8 mouse cellular contexts compared by ENCODE assay signal in genomic region chr12:27082624-27083023, GRCm38 (mm10).
DNase-seq lines count a peak whose midpoint lies in the region; ATAC-seq and TF ChIP-seq lines count a peak whose summit lies in the region.

No protein-coding gene starts in this region.

- TF ChIP-seq EP300 in ES-Bruce4 (IDR thresholded peaks at IDR 0.05; ENCODE audit: insufficient read depth, low read depth, low read length): peak; percentile 95

- peak overlapping the region; percentile 98 for H3K27ac ChIP-seq in ES-Bruce4 (ENCODE audit: insufficient read depth, low read length)
- H3K27ac ChIP-seq in forebrain, embryonic 13.5 days: peak overlapping the region; percentile 96

- WGBS in forebrain, embryonic 13.5 days: 2% methylated on average over 8 of the region's 8 CpGs

- H3K4me1 ChIP-seq in ES-Bruce4 (ENCODE audit: control insufficient read depth, insufficient read depth, low read length): peaks cover 7% of the 10 kb centered on the region
- H3K4me1 ChIP-seq in forebrain, embryonic 13.5 days: peaks cover 47% of the 10 kb centered on the region

- DNase-seq in adrenal gland, postnatal 14 days: peak; percentile 30
- DNase-seq in adrenal gland, adult 18-20 months (ENCODE audit: low spot score in 2 of 2): no peak
- peak; percentile 64 to 72 for DNase-seq in layer of hippocampus, adult 8-10 months (ENCODE audit: low spot score in 2 of 2)
- DNase-seq in lung, postnatal 10 days: peak; percentile 57
- DNase-seq in right cerebral cortex, postnatal 4 days: peak; percentile 89

- H3K9ac ChIP-seq in ES-Bruce4 (ENCODE audit: low read depth, poor library complexity, severe bottlenecking): peak overlapping the region; percentile 48
- H3K9ac ChIP-seq in forebrain, embryonic 13.5 days: peak overlapping the region; percentile 55

- peak; percentile 95 for ATAC-seq in forebrain, embryonic 13.5 days
- ATAC-seq in erythroblast, adult 5-6 weeks (replicated peaks; ENCODE audit: low FRiP score, poor library complexity, severe bottlenecking): no peak

- H3K4me2 ChIP-seq in forebrain, embryonic 13.5 days: peak overlapping the region; percentile 52

- TF ChIP-seq POLR2A in ES-Bruce4 (IDR thresholded peaks at IDR 0.05; ENCODE audit: insufficient read depth, low read length): peak; percentile 11

- no peaks in the 10 kb centered on the region for H3K9me3 ChIP-seq in ES-Bruce4 (replicated peaks; ENCODE audit: control insufficient read depth, insufficient read depth, low read length, poor library complexity, severe bottlenecking)
- no peaks in the 10 kb centered on the region for H3K9me3 ChIP-seq in forebrain, embryonic 13.5 days (replicated peaks)

- no peaks in the 10 kb centered on the region for H3K27me3 ChIP-seq in ES-Bruce4 (ENCODE audit: control insufficient read depth, insufficient read depth, low read length, poor library complexity, severe bottlenecking)
- H3K27me3 ChIP-seq in forebrain, embryonic 13.5 days: no peaks in the 10 kb centered on the region

- H3K4me3 ChIP-seq in ES-Bruce4 (ENCODE audit: low read depth, low read length): peak overlapping the region; percentile 28
- peak overlapping the region; percentile 22 for H3K4me3 ChIP-seq in forebrain, embryonic 13.5 days

- no peak for TF ChIP-seq CTCF in ES-Bruce4 (IDR thresholded peaks at IDR 0.05; ENCODE audit: low read depth, low read length)

- no peaks in the 10 kb centered on the region for H3K36me3 ChIP-seq in ES-Bruce4 (ENCODE audit: control insufficient read depth, insufficient read depth, low read length, poor library complexity, severe bottlenecking)
- H3K36me3 ChIP-seq in forebrain, embryonic 13.5 days (ENCODE audit: poor library complexity, severe bottlenecking): no peaks in the 10 kb centered on the region

Comparison
In these comparisons a context has a peak if more than half of its experiments do, and no peak if none do; other contexts are left out.
1. DNase-seq: peak in adrenal gland, postnatal 14 days (single experiment), layer of hippocampus, adult 8-10 months (2 of 2), lung, postnatal 10 days (single experiment) and right cerebral cortex, postnatal 4 days (single experiment); none in adrenal gland, adult 18-20 months (0 of 2).